Mouse (Mus musculus) Patski (cell line): ENCODE data around the gene Rhbdf1. TPM values are rescaled to one million over a fixed set of nuclear protein-coding genes. Genes with fewer than 3 reads are reported as not detected.

Experiments
- ATAC-seq: fragments of 100-300 bp; one replicate; pipeline ENCODE4 v1.8.0; 2021
- CTCF ChIA-PET: fragments of 350-600 bp; sonication (Branson Sonifier 250); formaldehyde crosslinking; loops from one replicate; lab custom pipeline; 2022; ENCODE audit warnings: inconsistent platforms; lab: Charles Lee
- POLR2A ChIA-PET: fragments of 350-600 bp; sonication (Branson Sonifier 250); formaldehyde crosslinking; loops from one replicate; lab custom pipeline; 2022; ENCODE audit warnings: antibody characterized with exemption, inconsistent platforms; lab: Charles Lee
- DNase-seq: peaks from one replicate; pipeline ENCODE4 v3.0.0-alpha.2; 2011; ENCODE audit warnings: low read depth, low spot score
- H3K27me3 ChIP-seq: fragments of 371-371 bp; one replicate; pipeline ENCODE4 v1.5.1; 2021
- CTCF ChIP-seq: fragments of 100-300 bp; IDR thresholded peaks from one replicate; pipeline ENCODE4 v1.5.1; 2021
- in situ Hi-C: fragments of 300-500 bp; cut with MboI; formaldehyde crosslinking; loops from 3 replicates; pipeline ENCODE4 v1.11.1; 2018; ENCODE audit warnings: low pct_unique_long_range_greater_than_20kb, mixed read lengths
- polyA plus RNA-seq: library from polyadenylated mRNA; unstranded; gene quantifications from one replicate; pipeline ENCODE4 v1.2.3, GENCODE M21; 2021

The Rhbdf1 gene
- polyA plus RNA-seq, 1 experiment from 2014 or later: 50.8 TPM

- TF ChIP-seq CTCF: no peak
- H3K27me3 ChIP-seq: peaks cover 26% of the 10 kb centered on the region
- CTCF ChIA-PET: no interaction called here
- no peak for DNase-seq
- POLR2A ChIA-PET: no interaction called here
- in situ Hi-C loops: no loop called here
- ATAC-seq: no peak
Measured at GRCm38 (mm10) chr11:32195867-32196540, 26.1 kb downstream of the Rhbdf1 start.

GRCm38 (mm10) chr11:32194626-32195025 is 27.5 kb downstream of the Rhbdf1 start:
- DNase-seq: no peak
- no peak for ATAC-seq
- in situ Hi-C loops: no loop called here
- ChIA-PET CTCF (interaction anchor here (1.0 to 1.4 kb wide), 2 partner anchors 10 to 43 kb away, joined by 3 read pairs; partner anchors contain the start of gene Snrnp25), POLR2A (no interaction called here)
- no peak for TF ChIP-seq CTCF
- H3K27me3 ChIP-seq: peaks cover 20% of the 10 kb centered on the region

GRCm38 (mm10) chr11:32194086-32194485 is 28.0 kb downstream of the Rhbdf1 start:
- no peak for TF ChIP-seq CTCF
- H3K27me3 ChIP-seq: peaks cover 20% of the 10 kb centered on the region
- CTCF ChIA-PET: interaction anchor here (1.0 to 1.4 kb wide), 2 partner anchors 11 to 44 kb away, joined by 3 read pairs; partner anchors contain the start of gene Snrnp25
- DNase-seq (no peak), ATAC-seq (no peak)
- POLR2A ChIA-PET: no interaction called here
- in situ Hi-C loops: no loop called here

- DNase-seq (no peak), ATAC-seq (no peak)
- no peak for TF ChIP-seq CTCF
- ChIA-PET POLR2A (no interaction called here), CTCF (no interaction called here)
- in situ Hi-C loops: no loop called here
- H3K27me3 ChIP-seq: peaks cover 20% of the 10 kb centered on the region
Measured at GRCm38 (mm10) chr11:32193156-32193555, 28.9 kb downstream of the Rhbdf1 start.

GRCm38 (mm10) chr11:32190603-32191110 is 31.4 kb downstream of the Rhbdf1 start:
- TF ChIP-seq CTCF: no peak
- DNase-seq (no peak), ATAC-seq (no peak)
- in situ Hi-C loops: no loop called here
- H3K27me3 ChIP-seq: peaks cover 17% of the 10 kb centered on the region
- ChIA-PET CTCF (interaction anchor here (1.1 kb wide), 1 partner anchor 8 kb away, joined by 7 read pairs; no protein-coding TSS in a partner anchor), POLR2A (no interaction called here)

GRCm38 (mm10) chr11:32190119-32190518 is 32.0 kb downstream of the Rhbdf1 start:
- TF ChIP-seq CTCF: no peak
- ATAC-seq: no peak
- DNase-seq: no peak
- in situ Hi-C loops: no loop called here
- ChIA-PET POLR2A (no interaction called here), CTCF (no interaction called here)
- H3K27me3 ChIP-seq: peaks cover 14% of the 10 kb centered on the region

GRCm38 (mm10) chr11:32189434-32189833 is 32.7 kb downstream of the Rhbdf1 start:
- ChIA-PET CTCF (interaction anchor here (0.8 kb wide), 1 partner anchor 28 kb away, joined by 3 read pairs; no protein-coding TSS in a partner anchor), POLR2A (no interaction called here)
- in situ Hi-C loops: no loop called here
- DNase-seq: no peak
- ATAC-seq: no peak
- H3K27me3 ChIP-seq: peaks cover 9% of the 10 kb centered on the region
- TF ChIP-seq CTCF: no peak

- H3K27me3 ChIP-seq: peaks cover 9% of the 10 kb centered on the region
- ATAC-seq: no peak
- no peak for DNase-seq
- in situ Hi-C loops: no loop called here
- ChIA-PET CTCF (interaction anchor here (0.8 kb wide), 1 partner anchor 27 kb away, joined by 3 read pairs; no protein-coding TSS in a partner anchor), POLR2A (no interaction called here)
- TF ChIP-seq CTCF: no peak
Measured at GRCm38 (mm10) chr11:32188881-32189280, 33.2 kb downstream of the Rhbdf1 start.

GRCm38 (mm10) chr11:32187256-32187655 is 34.8 kb downstream of the Rhbdf1 start:
- ChIA-PET CTCF (no interaction called here), POLR2A (no interaction called here)
- H3K27me3 ChIP-seq: peaks cover 6% of the 10 kb centered on the region
- TF ChIP-seq CTCF: no peak
- DNase-seq: no peak
- no peak for ATAC-seq
- in situ Hi-C loops: no loop called here

- DNase-seq: no peak
- no peak for ATAC-seq
- peaks cover 6% of the 10 kb centered on the region for H3K27me3 ChIP-seq
- POLR2A ChIA-PET: no interaction called here
- TF ChIP-seq CTCF: no peak
- CTCF ChIA-PET: no interaction called here
- in situ Hi-C loops: no loop called here
Measured at GRCm38 (mm10) chr11:32186031-32186430, 36.1 kb downstream of the Rhbdf1 start.

- peaks cover 6% of the 10 kb centered on the region for H3K27me3 ChIP-seq
- TF ChIP-seq CTCF: no peak
- ChIA-PET POLR2A (no interaction called here), CTCF (no interaction called here)
- ATAC-seq (no peak), DNase-seq (no peak)
- in situ Hi-C loops: loop anchor here (5.0 kb wide), 2 partner anchors 53 to 103 kb away; partner anchors contain the start of gene Hbq1b
Measured at GRCm38 (mm10) chr11:32184469-32184868, 37.6 kb downstream of the Rhbdf1 start.
